Mouse (Mus musculus) cerebellum, postnatal 10 days (tissue): ENCODE results near the gene Birc2.

ENCODE experiments used
- DNase-seq, 2 experiments: peaks; one replicate each; pipeline ENCODE4 v3.0.0; 2021; ENCODE audit warnings: mixed read lengths in 2 of 2

The Birc2 gene

DNA sequence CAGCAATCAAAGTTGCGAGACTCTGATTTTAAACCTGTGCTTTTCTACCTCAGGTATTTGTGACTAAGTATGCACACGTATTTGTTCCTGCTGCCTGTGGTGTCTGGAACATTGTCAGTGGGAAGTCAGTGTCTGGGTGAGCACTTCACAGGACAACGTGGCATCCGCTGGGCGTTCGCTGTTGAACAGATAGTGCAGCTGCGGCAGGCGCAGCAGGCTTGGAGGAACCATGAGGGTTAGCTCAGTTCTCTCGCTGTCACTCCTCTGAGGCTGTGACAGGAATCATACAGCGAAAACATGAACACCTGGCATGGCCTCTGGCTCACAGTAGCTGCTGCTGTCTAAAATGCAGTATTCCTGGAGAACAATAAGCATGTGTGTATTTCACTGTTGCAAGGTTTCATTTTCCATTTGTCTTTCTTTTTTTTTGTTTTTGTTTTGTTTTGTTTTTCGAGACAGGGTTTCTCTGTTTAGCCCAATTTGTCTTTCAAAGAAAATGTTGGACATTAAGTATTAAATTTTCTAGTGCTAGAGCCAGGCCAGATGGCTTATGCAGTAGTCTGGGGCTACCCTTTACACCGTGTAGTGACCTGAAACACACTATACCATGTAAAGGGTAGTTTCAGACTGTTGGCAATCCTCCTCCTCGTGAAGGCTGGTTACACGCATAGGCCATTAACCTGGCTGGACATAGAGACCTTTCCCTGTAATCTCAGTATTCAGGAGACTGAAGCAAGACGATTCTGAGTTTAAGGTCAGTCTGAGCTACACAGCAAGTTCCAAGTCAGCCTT, 52.8 kb downstream of the Birc2 start:
- DNase-seq: no peak

DNA sequence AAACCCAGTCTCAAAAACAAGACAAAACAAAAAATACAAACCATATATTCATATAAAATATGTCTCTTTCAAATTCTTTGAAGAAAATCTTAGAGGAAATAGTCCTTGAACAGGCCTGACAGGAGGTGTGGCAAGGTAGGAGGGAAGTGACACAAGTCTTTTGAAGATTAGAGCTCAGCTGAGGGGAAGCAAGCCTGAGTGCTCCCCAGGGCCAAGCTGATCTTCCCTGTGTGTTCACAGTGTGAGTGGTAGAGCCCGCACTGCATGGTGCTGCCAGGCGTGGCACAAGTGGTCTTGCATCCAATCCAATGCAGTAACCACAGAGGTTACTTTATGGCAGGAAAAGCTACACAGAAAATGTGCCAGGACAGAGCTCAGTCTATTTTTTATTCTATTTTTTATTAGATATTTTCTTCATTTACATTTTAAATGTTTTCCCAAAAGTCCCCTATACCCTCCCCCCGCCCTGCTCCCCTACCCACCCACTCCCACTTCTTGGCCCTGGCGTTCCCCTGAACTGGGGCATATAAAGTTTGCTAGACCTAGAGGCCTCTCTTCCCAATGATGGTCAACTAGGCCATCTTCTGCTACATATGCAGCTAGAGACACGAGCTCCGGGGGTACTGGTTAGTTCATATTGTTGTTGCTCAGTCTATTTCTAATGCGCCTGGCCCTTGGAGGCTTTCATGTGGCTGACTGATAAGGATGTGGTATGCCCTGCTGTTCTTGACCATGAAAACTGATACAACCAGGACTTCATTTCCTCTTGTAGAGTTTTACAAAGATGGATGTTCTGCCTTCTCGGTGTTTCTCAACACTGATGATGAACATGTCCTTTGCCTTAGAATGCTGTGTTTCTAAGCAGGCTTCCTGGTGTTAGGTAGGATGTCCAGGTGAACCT, 56.4 kb downstream of the Birc2 start:
- no peak for DNase-seq

DNA sequence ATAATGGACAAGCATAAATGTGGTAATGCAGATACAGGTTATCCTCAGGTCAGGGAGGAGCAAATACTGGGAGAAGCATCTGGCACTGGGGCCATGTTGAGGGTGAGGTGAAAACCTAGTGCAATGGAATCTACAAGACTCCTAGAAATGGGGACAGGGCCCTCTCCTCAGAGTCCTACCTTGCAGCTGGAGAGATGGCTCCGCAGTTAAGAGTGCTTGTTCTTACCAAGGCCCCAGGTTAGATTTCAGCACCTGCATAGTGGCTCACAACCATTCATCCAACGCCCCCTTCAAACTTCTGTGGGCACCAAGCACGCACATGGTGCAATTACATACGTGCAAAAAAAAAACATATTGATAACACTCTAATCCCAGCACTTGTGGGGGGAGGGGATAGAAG, 57.1 kb downstream of the Birc2 start:
- no peak for DNase-seq

DNA sequence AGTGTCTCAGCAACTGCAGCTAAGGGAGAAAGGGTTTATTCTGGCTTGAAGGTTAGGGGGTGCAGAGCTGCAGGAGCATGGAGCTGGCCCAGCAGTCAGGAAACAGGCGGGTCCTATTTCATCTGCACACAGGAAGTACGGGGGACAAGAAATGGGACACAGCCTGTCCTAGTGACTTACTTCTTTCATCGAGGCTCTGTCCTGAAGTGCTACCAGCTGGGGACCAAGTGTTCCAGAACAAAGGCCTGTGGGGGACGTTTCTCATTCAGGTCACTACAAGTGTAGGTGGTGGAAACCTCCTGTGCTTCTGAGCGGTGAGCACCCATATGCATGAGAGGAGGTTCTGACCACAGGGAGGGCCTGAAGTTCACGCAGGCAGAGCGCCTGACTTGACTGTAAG, 58.1 kb downstream of the Birc2 start:
- DNase-seq: no peak

DNA sequence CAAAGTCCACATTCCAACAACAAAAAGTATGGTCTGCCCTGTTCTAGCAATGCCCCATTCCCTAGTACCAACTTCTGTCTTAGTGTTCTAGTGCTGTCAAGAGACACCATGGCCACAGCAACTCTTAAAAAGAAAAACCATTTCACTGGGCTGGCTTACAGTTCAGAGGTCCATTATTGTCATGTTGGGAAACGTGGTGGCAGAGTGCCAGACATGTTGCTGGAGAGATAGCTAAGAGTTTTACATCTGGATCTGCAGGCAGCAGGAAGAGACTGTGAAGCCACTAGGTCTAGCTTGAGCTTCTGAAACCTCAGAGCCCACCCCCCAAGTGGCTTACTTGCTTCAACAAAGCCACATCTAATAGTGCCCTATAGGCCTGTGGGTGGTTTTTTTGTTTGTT, 59.2 kb downstream of the Birc2 start:
- no peak for DNase-seq

DNA sequence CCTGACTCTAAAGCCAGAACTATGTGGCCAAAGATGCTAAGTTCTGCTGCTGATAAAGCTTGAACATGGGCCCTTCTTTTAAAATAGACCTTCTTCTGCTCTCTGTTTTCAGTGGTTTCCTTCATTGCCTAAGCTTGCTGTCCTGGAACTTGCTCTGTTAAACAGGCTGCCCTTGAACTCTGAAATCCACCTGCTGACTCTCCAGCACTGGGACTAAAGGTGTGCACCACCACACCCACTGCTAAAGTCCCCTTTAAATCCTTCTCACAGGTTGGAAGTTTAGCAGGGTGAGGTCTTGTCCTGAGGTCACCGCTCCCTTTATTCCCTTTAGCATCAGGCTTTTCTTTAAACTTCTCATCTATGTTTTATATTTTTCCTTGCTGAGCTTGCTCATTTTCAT, 59.9 kb downstream of the Birc2 start:
- DNase-seq: no peak

DNA sequence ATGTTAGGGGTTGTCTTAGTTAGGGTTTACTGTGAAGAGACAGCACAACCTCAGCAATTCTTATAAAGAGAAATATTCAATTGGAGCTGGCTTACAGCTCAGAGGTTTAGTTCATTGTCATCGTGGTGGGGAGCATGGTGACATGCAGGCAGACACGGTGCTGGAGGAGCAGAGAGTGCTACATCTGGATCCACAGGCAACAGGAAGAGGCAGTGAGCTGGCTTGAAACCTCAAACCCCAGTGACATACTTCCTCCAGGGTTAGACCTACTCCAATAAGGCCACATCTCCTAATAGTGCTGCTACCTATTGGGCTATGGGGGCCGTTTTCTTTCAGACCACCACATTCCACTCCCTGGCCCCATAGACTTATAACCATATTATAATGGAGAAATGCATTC, 60.9 kb downstream of the Birc2 start:
- DNase-seq: no peak

DNA sequence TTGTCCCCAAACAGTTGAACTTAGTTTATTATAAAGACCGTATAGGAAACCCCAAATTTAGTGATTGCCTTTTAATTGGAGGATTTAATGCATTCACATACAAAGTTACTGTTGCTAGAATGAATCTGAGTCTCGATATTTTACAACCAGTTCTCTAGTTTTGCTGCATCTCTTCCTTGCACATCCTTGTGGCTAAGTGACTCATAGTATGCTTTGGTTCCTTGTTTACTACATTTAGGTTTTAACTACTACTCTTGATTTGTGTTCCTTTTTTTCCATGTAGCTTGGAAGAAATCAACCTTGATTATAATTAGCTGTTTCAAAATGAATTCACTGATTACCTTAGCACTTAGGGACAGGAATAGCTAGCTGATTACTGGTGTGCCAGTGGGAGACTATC, 61.9 kb downstream of the Birc2 start:
- no peak for DNase-seq

DNA sequence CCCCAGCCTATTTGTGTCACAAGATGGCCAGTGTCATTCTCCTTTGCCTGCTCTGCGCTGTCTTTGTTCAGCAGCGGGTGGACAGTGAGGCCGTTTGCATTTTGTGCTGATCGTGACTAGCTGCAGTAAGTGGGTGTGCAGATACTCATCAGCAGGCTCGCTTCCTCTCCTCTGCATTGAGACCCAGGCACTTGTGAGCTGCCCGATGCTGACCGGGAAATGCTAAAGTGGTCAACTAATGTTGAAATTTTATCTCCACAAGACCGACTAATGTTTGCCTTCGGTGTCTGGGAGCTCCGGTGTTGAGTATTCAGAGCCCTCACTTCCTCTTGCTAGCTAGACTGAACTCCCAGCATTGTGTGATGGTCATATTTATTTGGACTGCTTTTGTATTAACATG, 62.3 kb downstream of the Birc2 start:
- DNase-seq: no peak

DNA sequence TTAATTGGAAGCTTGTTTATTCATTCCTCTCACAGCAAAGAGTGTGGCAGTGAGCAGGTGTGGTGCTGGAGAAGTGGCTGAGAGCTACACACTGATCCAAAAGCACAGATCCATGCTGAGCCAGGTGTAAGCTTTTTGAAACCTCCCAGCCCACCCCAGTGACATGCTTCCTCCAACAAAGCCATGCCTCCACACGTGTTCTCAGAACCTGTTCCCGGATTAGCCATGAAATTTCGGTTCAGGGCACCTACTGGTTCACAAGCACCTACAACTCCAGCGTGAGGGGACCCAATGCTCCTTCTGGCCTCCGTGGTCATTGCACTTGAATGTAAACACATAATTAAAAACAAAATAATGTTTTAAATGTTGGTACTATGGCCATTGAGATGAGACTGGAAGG, 63.2 kb downstream of the Birc2 start:
- no peak for DNase-seq

DNA sequence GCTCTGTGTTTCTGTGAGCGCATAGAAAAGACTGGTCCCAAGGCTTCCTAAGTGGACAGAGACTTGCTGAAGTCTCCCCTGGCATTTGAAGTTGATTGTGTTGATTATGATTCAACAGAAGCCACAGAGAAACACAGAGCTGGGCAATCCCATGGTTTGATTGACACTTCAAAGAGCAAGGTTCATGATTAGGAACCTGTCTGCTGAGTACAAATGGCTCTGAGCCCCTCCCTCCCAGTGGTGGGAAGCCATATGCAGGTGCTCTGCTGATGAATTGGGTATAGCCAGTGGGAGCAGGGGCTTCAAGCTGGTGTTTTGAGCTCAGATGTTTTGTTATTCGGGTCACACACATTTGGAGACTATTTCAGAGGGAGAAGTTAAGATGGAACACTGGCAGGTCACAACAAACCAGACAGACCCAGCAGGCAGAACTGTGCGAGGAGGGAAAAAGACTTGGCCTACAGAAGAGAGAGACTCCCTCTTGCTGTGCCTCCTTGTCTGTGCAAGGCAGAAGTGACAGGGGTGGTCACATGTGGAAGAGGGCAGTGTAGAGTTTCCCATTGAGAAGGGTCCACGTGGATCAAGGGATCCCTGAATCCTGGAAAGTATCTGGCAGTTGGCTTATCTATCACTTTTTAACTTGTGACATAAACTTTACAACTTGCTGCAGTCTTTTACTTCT, 64.0 kb downstream of the Birc2 start:
- no peak for DNase-seq

DNA sequence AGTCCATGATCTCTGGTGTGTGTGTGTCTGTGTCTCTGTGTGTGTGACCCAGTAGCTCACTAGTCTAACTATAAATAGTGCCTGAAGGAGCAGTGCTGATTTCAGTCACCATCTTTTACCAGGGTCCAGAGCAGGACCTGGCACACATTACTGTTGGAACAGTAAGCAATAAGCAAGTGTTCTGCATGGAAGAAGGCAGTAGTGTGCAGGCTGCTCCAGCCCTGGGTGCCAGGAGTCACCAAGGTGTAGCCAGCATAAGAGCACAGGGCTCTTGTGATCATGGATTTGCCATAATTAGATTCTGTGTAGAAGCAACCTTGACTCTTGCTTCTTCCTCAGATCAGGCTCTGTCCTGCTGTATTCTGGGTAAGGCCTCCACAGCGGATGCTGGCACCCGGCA, 64.5 kb downstream of the Birc2 start:
- DNase-seq: no peak

DNA sequence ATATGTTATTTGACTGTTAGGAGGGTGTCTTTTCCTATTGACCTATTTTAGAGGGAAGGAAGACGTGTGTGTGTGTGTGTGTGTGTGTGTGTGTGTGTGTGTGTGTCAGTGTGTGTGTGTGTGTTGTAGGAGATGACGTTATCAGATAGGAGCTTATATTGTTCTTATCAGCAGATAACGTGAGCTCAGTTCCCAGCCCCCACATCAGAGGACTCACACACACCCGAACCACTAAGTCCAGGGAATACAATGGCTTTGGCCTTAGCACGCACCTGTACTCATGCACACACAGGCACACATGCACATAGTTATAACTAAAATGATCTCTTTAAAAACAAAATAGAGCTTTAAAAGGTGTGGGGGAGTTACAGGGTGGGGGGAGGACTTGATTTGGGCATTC, 67.4 kb downstream of the Birc2 start:
- no peak for DNase-seq

DNA sequence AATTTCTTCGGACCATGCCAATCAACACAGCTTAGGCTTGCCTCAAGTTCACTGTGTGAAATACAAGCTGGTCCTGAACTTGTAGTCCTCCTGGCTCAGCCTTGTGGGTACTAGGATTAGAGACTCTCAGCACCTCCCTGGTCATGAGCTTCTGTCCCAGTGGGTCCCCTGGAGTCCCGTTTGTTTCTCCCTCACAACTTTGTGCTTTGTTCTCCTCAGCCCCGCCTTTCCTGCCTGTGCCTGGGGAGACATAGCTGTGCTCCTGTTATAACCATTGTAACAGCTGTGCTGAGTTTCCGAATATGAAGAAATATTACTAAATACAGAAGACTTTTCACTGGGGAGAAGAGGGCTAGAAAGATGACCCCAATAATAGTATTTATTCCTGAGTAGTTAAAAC, 67.8 kb downstream of the Birc2 start:
- DNase-seq: no peak
